Mouse (Mus musculus) liver, embryonic 14.5 days (tissue): ENCODE results near the gene Slc30a2.

Experiments
- CTCF ChIP-seq: IDR thresholded peaks from 2 replicates; pipeline ENCODE4 v1.5.1; 2016; ENCODE audit warnings: antibody characterized with exemption, low read depth, control low read depth
- EP300 ChIP-seq: IDR thresholded peaks from 2 replicates; pipeline ENCODE4 v1.6.1; 2016; ENCODE audit warnings: antibody characterized with exemption, low read depth

DNA sequence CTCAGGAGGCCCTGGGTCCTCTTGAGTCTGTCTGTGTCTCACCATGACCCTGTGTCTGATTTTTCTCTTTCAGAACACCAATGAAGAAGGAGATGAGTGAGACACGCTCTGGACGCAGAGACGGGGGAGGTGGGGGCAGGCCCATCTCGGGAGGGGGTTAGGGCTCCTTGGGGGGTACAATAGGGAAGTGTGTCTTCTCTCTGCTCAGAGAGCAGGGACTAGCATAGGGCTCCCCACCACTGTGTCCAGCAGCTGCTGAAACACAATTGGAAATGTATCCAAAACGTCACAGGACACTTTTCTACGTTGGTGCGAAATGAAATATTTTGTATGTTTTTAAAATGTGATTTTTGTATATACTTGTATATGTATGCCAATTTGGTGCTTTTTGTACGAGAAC lies 14.1 kb upstream of the Slc30a2 start:
- TF ChIP-seq EP300 (no peak), CTCF (no peak)
